Mouse (Mus musculus) gastrocnemius, adult 18-20 months (tissue): ENCODE measurements around the gene Rpf2. TPM values are rescaled to one million over a fixed set of nuclear protein-coding genes. Genes with fewer than 3 reads are reported as not detected.

Experiments used
- DNase-seq: peaks from one replicate; pipeline ENCODE4 v3.0.0; 2021; ENCODE audit warnings: low spot score
- long read RNA-seq, 2 experiments: library from polyadenylated mRNA; stranded (forward); transcript quantifications; one replicate each; pipeline ENCODE4 v2.0.0; 2021
- total RNA-seq, 2 experiments: library from RNA; stranded (reverse); gene quantifications; 2 replicates each; pipeline ENCODE4 v1.2.3; 2021

Gene Rpf2
- 10 to 100 TPM; 15.6 to 16.1 TPM for total RNA-seq
- long read RNA-seq, experiment 1, transcript Rpf2-206 (10 exons, 1,296 nt), result major isoform, 12 of 15 reads
- long read RNA-seq, experiment 1, partial matches to known transcripts, result 0 of 15 reads
- long read RNA-seq, experiment 1, other reads (novel, unspliced or antisense), result 2 of 15 reads
- long read RNA-seq, experiment 2, transcript Rpf2-206 (10 exons, 1,296 nt), result major isoform, 12 of 12 reads
- long read RNA-seq, experiment 2, partial matches to known transcripts, result 0 of 12 reads
- long read RNA-seq, experiment 2, other reads (novel, unspliced or antisense), result 0 of 12 reads

DNA sequence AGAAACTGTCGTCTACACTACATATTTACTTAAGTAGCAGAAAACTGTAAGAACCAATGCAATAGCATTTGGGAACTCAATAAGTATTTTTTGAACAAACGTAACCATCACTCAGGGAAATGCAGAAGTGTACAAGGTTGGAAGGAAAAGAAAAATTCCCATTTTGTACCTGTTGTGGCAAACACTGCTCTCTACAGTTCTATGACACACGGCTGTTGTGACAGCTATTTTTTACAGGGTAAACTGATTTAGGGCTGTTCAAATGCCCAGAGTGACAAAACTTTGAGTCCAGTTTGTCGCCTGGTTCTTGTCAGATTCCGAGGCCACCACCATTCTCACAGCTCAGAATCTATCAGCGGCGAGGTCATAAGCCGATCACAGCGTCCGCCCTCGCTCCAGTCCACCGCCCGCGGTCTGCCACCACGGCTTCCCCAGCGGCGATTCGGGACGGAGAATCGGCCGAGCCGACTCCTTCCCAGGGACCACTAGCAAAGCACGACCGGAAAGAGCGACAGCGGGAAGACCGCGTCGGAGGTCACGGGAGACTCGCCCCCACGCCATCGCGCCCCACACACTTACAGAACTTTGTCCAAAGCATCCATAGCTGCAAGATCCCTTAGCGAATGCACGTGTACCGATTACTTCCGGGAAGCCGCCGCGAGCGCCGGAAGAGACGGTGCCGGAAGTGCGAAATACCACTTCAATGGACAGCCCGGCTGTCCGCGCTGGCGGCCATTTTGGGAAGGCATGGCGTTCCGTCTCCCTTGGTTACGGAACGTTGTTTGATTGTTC lies at the start of gene Rpf2:
Gene Rpf2 (minus strand): TSS at position 663 of the 792 bp plus-strand sequence.
- DNase-seq, result peak; percentile 78

DNA sequence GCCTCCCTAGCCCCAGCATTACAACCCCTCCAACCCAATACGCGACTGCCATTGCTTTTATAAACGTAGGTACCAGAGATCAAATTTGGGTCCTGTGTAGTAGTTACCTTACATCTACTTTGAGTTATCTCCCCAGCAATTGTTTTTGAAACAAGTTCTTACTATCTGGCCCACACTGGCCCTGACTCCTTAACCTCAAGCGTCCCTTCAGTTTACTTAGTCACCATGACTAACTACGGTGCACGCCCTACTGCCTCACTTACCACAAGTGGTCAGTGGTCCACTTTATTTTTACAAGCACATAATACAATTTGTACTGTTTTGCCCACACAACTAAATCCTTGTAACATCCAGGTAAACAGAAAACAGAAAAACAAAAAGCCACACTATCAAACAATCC lies 45.8 kb upstream of the Rpf2 start:
- DNase-seq, result no peak

DNA sequence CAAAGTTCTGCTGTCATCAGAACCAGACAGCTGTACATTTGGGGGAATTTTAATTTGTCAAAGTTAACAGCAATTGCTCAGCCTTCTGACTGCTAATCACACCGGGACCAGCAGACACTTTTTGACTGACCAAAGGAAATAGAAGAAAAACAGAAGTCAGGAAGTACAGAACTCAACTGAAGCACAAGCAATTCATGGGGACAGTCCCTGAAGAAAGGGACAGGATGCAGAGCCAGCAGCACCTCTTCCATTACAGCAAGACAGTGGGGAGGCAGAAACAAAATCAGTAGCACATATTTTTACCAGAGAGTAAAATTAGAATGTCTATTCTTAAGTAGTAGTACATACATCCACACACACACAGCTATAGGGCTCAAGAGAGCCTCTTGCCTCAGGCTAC lies 39.9 kb upstream of the Rpf2 start:
- DNase-seq, result no peak

DNA sequence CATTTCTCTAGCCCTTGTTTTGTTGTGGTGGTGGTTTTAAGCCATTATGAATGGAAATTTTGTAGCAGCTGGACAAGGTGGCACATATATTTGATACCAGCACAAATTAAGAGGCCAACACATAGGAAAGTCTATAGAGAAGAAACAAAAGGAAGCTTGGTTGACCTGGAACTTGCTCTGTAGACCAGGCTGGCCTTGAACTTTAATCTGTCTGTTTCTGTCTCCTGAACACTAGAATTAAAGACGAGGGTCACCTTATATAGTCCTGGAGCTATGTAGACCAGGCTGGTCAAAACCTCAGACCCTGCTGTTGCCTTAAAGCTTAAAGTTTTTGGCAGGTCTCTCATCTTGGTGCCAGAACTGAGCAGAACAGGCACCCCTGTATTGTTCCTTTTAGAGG lies 38.7 kb upstream of the Rpf2 start:
- no peak for DNase-seq

DNA sequence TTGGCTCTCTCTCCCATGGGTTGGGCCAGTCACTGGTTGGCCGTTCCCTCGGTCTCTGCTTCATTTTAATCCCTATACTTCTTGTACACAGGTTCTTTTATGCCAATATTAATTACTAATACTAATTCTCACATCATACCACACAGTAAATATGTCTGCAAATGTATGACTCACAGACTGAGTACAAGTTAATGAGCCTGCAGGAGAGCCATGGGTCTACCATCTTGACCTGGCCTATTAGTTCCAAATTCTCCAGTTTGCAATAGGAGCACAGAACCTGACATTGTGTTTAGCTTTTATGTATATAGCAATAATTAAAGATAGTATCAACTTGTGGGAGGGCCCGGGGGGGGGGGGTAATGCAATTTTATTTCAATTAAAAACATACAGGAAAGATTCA lies 38.2 kb upstream of the Rpf2 start:
- DNase-seq, result no peak

DNA sequence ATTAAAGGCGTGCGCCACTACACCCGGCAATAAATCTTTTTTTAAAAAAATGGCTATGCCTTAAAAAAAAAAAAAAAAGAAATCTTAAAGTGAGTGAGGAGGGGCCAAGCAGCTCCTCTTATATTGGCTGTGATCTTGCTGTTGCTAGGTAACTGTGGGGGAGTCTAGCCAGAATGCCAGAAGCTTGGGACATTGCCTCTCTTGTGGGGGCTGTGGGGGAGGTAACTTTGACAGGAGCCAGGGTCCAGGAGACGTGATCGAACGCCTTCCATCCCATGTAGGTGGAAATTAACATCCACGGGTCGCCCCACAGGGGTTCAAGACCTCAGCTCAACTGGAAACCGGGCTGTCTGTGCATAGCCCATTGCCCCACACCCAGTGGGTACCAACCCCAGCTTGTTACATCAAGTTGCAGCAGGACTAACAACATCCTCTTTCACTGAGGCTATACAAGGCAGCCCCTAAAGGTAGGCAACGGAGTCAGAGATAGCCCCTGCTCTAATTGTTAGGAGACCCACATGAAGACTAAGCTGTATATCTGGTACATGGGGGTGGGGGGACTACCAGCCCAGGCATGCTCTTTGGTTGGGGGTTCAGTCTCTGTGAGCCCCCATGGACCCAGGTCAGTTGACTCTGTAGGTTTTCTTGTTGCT lies 37.5 kb upstream of the Rpf2 start:
- DNase-seq, result no peak

DNA sequence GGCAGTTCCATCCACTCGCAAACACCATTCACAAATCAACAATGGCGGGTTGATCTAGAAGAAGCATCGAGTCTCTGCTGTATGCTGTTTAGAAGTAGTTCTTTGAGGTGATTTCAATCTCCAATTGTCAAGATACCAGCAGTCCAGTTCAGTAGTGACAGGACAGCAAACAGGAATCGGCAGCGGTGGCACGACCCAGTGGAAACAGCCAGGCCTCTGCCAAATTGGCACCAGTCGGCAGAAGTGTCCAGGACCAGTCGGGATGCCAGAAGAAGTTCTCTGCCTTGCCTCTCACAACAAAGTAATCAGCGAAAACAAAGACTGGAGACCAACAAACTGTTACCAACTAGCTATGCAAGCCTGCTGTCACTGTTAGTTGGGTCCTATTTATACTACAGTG lies 36.8 kb upstream of the Rpf2 start:
- no peak for DNase-seq

DNA sequence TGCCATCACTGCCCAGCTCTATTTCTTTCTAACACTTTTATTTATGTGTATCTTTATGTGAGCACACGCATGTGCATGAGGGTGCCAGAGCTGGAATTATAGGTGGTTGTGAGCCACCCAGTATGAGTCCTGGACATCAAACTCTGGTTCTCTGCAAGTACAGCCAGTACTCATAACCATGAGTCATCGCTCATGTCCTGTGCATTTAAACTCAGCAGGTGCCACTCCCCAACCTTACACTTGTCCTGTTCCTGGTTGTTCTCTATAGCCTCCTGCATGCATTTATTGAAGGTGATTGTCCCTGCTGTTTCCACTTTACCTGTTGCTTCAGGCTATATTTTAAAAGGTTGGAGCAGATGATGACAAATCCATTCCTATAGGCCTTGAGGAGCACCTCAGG lies 34.7 kb upstream of the Rpf2 start:
- DNase-seq, result no peak

DNA sequence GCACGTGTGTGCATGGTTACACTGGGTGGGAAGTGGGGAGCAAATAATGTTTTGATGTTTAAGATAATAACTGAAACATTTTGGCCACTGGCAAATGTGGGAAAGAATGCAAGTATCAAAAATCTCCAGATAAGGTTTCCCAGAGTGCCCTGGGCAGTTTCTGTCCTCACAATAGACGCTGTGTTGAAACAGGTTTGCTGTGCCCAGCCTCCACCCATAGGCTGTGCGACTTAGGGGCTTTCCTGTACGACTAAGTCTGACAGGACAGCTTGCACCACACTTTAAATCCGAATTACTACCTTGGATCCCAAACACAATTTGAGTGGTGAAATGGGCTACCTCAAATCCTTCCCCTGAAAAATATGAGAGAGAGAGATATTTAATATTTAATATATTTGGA lies 31.5 kb upstream of the Rpf2 start:
- no peak for DNase-seq

DNA sequence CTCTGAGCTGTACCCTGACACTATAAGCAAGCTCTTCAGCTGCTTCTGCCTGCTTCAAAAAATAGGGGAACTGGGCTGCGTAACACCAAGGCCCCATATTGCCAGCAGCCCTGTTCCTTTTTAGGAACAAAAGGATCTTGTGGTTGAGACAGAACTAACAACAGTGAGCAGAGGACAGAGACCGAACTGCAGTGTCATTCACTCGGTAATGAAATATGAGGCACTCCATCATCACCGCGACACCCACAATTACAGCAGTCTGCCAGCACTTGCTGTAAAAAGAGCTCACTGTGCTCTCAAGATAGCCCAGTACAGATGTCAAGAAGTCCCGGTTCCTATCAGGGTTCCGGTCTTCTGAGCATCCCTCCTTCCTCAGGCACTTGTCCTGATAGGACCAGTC lies 29.2 kb upstream of the Rpf2 start:
- no peak for DNase-seq

DNA sequence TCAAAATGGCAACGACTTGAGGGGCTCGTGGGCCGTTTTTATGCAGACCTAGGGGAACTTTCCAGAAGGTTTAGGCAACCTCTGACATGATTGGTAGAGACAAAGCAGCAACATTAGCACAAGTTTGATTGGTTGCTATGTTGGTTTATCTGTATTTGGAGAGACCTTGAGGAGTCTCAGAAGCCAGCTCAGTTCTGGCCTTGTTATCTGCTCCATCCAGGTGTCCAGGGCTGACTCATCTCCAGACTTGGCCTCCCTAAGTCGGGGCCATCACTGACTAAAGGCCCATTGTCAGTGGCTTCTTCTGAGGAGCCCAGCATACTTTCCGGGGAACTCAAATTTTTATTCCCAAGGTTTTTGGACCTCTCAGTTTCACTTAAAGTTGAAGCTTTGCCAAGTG lies 27.1 kb upstream of the Rpf2 start:
- DNase-seq, result no peak

DNA sequence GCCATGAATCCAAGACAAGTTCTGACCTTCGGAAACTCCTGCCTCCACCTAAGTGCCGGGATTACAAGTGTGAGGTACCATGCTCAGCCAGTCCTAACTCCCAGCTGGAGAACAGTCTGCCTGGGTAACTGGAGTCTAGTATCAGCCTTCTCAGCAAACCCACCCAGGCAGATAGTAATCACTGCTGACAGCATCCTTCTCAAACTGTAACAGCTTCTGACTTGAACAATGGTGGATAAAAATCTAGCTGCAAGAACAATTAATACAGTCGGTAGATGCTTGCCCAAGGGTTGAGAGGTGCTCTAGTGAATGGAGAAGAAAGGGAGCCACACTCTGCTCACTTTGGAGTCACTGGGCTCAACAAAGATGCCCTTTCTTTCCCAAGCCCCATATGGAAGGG lies 24.4 kb upstream of the Rpf2 start:
- DNase-seq, result no peak

DNA sequence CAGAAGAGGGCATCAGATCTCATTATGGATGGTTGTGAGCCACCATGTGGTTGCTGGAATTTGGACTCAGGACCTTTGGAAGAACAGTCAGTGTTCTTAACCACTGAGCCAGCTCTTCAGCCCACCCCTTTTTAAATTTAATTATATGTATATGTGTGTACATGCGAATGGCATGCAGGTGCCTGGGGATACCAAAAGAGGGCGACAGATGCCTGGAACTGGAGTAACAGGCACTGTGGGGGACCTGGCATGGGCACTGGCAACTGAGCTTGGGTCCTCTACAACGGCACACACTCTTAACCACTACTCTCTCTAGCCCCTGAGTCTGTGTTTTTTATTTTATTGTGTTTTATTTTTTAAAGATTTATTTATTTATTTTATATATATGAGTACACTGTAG lies 18.1 kb upstream of the Rpf2 start:
- DNase-seq, result no peak

DNA sequence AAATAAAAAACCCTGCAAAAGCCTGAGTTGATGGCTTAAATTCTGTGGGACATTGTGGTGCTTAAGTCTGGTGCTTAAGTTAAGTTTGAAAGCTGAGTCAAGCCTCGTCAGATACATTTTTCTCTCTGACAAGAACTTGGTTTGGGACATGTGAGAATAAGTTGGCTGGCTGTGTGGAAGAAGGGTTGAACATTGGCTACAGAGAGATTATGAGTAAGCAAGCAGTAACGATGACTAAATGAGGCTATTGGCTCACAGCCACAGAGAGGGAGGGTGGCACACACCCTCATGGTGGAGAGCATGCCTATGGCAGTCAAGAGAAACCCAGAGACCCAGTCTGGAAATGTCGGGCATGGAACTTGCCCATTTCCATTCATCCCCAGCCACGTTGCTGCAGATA lies 16.9 kb upstream of the Rpf2 start:
- DNase-seq, result no peak

DNA sequence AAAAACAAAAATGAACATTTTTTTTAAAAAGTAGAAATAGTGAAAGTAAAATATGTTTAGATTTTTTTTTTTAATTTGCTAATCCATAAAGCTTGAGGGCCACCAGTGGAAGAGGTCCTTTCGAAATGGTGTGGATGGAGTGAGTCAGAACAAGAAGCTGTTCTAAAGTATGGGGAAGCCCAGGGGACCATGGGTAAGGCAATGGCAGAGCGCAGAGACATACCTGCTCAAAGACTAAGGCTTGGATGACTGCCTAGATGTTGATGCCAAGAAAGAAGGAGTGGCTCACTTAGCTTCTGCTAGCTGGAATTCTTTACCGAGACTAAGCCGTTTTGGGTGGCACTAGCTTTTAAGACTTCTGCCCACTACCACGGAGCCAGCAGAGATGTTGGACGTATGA lies 15.4 kb upstream of the Rpf2 start:
- no peak for DNase-seq

DNA sequence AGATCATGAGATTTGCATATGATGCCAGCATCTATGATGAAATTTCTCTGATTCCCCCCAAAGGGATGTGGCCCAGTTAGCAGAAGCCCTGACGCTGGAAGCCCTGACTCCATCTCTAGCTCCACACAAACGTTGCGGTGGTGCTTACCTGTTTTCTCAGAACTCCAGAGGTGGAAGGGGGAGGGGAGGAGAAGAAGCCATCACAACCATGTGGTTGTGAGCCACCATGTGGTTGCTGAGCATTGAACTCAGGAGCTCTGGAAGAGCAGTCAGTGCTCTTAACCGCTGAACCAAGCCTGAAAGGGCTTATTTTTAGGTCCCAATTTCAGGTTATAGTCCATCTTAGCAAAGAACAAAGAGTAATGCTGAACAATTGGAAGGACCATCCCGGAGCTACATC lies 13.5 kb upstream of the Rpf2 start:
- no peak for DNase-seq

DNA sequence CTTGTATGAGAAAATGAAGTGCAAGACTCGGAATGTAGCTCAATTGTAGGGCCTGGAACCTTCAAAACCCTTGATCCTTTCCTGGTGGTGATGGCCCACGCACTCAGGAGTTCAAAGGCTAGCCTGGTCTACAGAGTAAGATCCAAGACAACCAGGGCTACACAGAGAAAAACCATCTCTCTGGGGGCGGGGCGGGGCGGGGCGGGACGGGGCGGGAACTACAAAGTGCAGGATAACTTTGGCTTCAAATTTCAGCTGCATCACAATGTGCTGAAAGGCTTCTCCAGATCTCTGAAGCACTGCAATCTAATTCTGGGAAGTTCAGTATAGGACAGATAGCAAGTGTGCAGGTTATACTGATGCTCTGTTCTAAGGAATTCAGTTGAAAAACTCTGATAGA lies 12.7 kb upstream of the Rpf2 start:
- DNase-seq, result no peak

DNA sequence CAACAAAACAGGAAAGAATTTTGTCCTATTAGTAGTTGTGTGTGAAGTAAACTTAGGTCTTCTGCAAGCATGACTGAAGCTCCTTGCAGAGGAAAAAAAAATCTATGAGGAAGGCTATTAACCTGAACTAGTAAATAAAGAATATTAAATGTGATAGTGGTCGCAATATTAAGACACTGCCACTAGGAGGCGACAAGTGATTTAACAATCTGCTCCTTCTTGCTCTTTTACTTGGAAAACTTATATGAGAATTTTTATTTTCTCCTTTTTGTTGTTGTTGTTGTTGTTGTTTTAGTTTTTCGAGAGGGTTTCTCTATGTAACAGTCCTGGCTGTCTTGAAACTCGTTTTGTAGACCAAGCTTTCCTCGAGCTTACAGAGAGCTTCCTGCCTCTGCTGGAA lies 12.1 kb upstream of the Rpf2 start:
- DNase-seq, result peak; percentile 67

DNA sequence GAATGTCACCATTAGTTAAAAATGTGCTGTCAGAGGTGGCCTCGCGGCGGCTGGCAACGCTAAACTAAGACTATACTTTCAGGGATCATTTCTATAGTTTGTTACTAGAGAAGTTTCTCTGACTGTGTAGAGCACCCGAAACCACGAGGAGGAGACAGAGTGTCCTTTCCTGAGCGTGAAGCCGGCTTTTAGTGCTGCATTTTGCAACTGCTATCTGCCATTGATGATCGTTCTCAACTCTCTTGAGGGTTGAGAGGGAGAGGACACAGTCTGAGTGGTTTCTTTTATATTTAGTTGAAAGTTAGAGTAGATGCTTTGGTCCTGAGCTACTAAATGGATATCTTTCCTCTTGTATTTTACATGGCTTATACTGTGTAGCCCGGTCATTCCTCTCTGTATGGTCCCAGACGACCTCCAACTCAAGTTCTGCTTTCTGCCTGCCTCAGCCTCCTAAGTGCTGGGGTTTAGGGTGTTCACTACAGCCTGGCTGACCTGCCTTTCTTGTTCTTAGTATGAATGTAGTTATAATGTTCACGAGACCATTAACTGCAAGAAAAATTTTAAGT lies 11.6 kb upstream of the Rpf2 start:
- peak; percentile 67 for DNase-seq

DNA sequence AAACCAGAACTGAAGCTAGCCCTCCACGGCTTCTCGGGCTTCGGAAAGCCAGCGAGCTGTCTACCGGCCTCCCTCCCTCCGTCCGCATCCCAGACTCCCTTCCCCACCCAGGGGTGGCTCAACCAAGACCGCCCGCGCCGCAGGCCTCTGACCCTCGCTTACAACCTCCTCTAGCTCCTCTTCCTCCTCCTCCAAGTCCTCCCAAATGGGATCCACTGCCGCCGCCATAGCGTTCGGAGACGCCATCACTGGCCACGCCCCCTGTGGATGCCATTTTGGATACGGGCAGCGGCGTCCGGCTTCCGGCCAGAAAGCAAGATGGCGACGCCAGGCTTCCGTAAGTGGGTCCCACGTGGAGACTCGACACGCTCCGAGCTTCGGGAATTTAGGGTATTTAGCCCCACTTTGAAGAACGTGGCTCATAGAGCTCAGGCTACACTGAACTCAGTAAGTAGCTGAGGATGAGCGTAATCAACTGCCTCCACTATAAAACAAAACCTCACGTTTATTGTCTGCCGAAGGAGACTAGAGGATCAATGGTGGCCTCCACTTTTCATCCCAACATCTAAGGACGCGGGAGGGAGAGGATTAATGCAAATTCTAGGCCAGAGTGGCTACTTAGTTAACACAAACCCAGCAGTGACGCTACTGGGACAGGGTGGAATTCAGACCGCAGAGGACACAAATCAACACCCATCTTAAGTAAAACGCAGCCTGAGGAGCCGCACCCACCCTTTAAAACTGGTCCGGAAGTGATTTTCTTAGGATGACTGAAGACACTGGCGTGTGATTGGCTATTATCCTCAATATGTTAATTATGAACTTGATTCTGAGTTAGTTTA lies 10.8 kb upstream of the Rpf2 start, which contains the start of gene Gtf3c6:
Gene Gtf3c6 (minus strand): TSS at position 695 of the 842 bp plus-strand sequence.
- peak; percentile 95 for DNase-seq

DNA sequence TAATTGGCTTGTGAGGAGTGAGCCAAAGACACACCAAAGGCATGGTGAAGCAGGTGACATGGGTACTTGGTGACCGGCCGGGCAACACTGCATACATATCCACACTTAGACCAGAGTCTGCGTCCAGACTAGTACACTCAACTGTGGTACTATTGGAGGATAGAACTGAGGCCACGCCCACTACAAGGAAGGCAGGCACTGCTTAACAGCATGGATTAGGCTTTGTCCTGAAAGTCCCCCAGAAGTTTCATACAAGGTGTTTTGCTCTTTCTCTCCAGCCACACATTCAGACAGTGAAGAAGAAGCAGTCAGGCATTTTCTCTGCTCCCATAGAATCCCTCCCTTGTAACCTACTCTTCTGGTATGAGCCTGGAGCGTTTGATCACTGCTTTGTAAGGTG lies 9.9 kb upstream of the Rpf2 start:
- DNase-seq, result no peak
